Mouse (Mus musculus) MEL (cell line): ENCODE results near the gene Gm20388. TPM values are rescaled to one million over a fixed set of nuclear protein-coding genes. Genes with fewer than 3 reads are reported as not detected.

Source experiments
- DNase-seq: peaks from one replicate; pipeline ENCODE4 v3.0.0; 2011; ENCODE audit warnings: low read depth, low spot score
- H3K27ac ChIP-seq: 2 replicates; pipeline ENCODE4 v1.5.1; 2012; ENCODE audit warnings: low read depth, mild to moderate bottlenecking, control low read depth, low read length, moderate library complexity; ENCODE audit not compliant: control insufficient read depth
- H3K27me3 ChIP-seq, 2 experiments: fragments of 150-350 bp in 1 of 2; sonication (generic) in 1 of 2; 2 replicates each; pipeline ENCODE4 v1.6.1; 2012; ENCODE audit warnings: low read length in 2 of 2, mild to moderate bottlenecking in 2 of 2, improper control_type of control experiment in 1 of 2, moderate library complexity in 1 of 2; ENCODE audit not compliant: insufficient read depth in 2 of 2, control insufficient read depth in 1 of 2
- H3K36me3 ChIP-seq, 2 experiments: 2 replicates each; pipeline ENCODE4 v1.6.1; 2012 to 2014; ENCODE audit warnings: low read length in 2 of 2, improper control_type of control experiment in 1 of 2, inconsistent platforms in 1 of 2, mild to moderate bottlenecking in 1 of 2; ENCODE audit not compliant: insufficient read depth in 2 of 2, control insufficient read depth in 1 of 2
- H3K4me1 ChIP-seq, 2 experiments: fragments of 150-350 bp in 1 of 2; sonication (generic) in 1 of 2; 2 replicates each; pipeline ENCODE4 v1.6.1; 2012; ENCODE audit warnings: low read length in 2 of 2, improper control_type of control experiment in 1 of 2, mild to moderate bottlenecking in 1 of 2; ENCODE audit not compliant: insufficient read depth in 2 of 2, control insufficient read depth in 1 of 2
- H3K4me3 ChIP-seq, 2 experiments: fragments of 150-350 bp in 1 of 2; sonication (generic) in 1 of 2; 2 replicates each; pipeline ENCODE4 v1.5.1; 2012; ENCODE audit warnings: low read depth in 2 of 2, low read length in 2 of 2, mild to moderate bottlenecking in 2 of 2, moderate library complexity in 2 of 2, control low read depth in 1 of 2, improper control_type of control experiment in 1 of 2; ENCODE audit not compliant: control insufficient read depth in 1 of 2, insufficient read depth in 1 of 2
- H3K79me2 ChIP-seq: 2 replicates; pipeline ENCODE4 v1.6.1; 2012; ENCODE audit warnings: mild to moderate bottlenecking, low read length, moderate library complexity; ENCODE audit not compliant: control insufficient read depth, poor library complexity, insufficient read depth
- H3K9ac ChIP-seq: 2 replicates; pipeline ENCODE4 v1.6.1; 2012; ENCODE audit warnings: low read depth, mild to moderate bottlenecking, control low read depth, low read length, moderate library complexity; ENCODE audit not compliant: control insufficient read depth, poor library complexity, severe bottlenecking
- H3K9me3 ChIP-seq: fragments of 150-350 bp; sonication (generic); replicated peaks from 2 replicates; pipeline ENCODE4 v1.6.1; 2012; ENCODE audit warnings: mild to moderate bottlenecking, low read length, improper control_type of control experiment, moderate library complexity; ENCODE audit not compliant: insufficient read depth
- CHD1 ChIP-seq: IDR thresholded peaks from 2 replicates; pipeline ENCODE4 v1.6.1; 2012; ENCODE audit warnings: low read depth, mild to moderate bottlenecking, inconsistent platforms, low read length, improper control_type of control experiment
- CTCF ChIP-seq, 3 experiments: IDR thresholded peaks in 2 of 3; conservative IDR thresholded peaks in 1 of 3; 2 replicates each; pipeline ENCODE4 v1.5.1; 2011 to 2012; ENCODE audit warnings: low read length in 3 of 3, low read depth in 2 of 3, mild to moderate bottlenecking in 2 of 3, improper control_type of control experiment in 1 of 3, inconsistent platforms in 1 of 3, mixed read lengths in 1 of 3, moderate library complexity in 1 of 3; ENCODE audit not compliant: control insufficient read depth in 1 of 3, insufficient read depth in 1 of 3, poor library complexity in 1 of 3, severe bottlenecking in 1 of 3
- E2F4 ChIP-seq: IDR thresholded peaks from 2 replicates; pipeline ENCODE4 v1.6.1; 2011; ENCODE audit warnings: low read depth, low read length, improper control_type of control experiment, borderline replicate concordance
- ELF1 ChIP-seq: IDR thresholded peaks from 2 replicates; pipeline ENCODE4 v1.6.1; 2014; ENCODE audit warnings: low read depth, mild to moderate bottlenecking, inconsistent platforms, low read length, improper control_type of control experiment, moderate library complexity
- EP300 ChIP-seq, 2 experiments: IDR thresholded peaks; 2 replicates each; pipeline ENCODE4 v1.6.1; 2011; ENCODE audit warnings: improper control_type of control experiment in 2 of 2, low read length in 2 of 2, low read depth in 1 of 2, mild to moderate bottlenecking in 1 of 2
- ETS1 ChIP-seq: IDR thresholded peaks from 2 replicates; pipeline ENCODE4 v1.6.1; 2012; ENCODE audit warnings: low read depth, mild to moderate bottlenecking, inconsistent platforms, low read length, improper control_type of control experiment, moderate library complexity
- GABPA ChIP-seq: IDR thresholded peaks from 2 replicates; pipeline ENCODE4 v1.6.1; 2012; ENCODE audit warnings: low read depth, mild to moderate bottlenecking, inconsistent platforms, low read length, improper control_type of control experiment, moderate library complexity
- GATA1 ChIP-seq: IDR thresholded peaks from 2 replicates; pipeline ENCODE4 v1.6.1; 2011; ENCODE audit warnings: low read depth, low read length, improper control_type of control experiment
- HCFC1 ChIP-seq: IDR thresholded peaks from 2 replicates; pipeline ENCODE4 v1.6.1; 2012; ENCODE audit warnings: low read depth, mild to moderate bottlenecking, inconsistent platforms, low read length, improper control_type of control experiment, moderate library complexity
- JUND ChIP-seq: IDR thresholded peaks from 2 replicates; pipeline ENCODE4 v1.6.1; 2011; ENCODE audit warnings: low read depth, mild to moderate bottlenecking, improper control_type of control experiment, low read length
- MAFK ChIP-seq: IDR thresholded peaks from 2 replicates; pipeline ENCODE4 v1.6.1; 2011; ENCODE audit warnings: low read depth, mild to moderate bottlenecking, low read length, improper control_type of control experiment, borderline replicate concordance
- MAX ChIP-seq: IDR thresholded peaks from 2 replicates; pipeline ENCODE4 v1.6.1; 2011; ENCODE audit warnings: low read length, improper control_type of control experiment
- MAZ ChIP-seq: IDR thresholded peaks from 2 replicates; pipeline ENCODE4 v1.6.1; 2012; ENCODE audit warnings: low read depth, mild to moderate bottlenecking, inconsistent platforms, low read length, improper control_type of control experiment
- MYB ChIP-seq: IDR thresholded peaks from 2 replicates; pipeline ENCODE4 v1.6.1; 2011; ENCODE audit warnings: mild to moderate bottlenecking, low read depth, low read length, improper control_type of control experiment
- NELFE ChIP-seq: IDR thresholded peaks from 2 replicates; pipeline ENCODE4 v1.6.1; 2011; ENCODE audit warnings: low read depth, low read length, improper control_type of control experiment
- POLR2A ChIP-seq, 2 experiments: IDR thresholded peaks; 2 replicates each; pipeline ENCODE4 v1.6.1; 2011 to 2012; ENCODE audit warnings: low read length in 2 of 2, mild to moderate bottlenecking in 2 of 2, control low read depth in 1 of 2, improper control_type of control experiment in 1 of 2, low read depth in 1 of 2, moderate library complexity in 1 of 2; ENCODE audit not compliant: control insufficient read depth in 1 of 2, insufficient read depth in 1 of 2, poor library complexity in 1 of 2
- POLR2AphosphoS5 ChIP-seq: IDR thresholded peaks from 2 replicates; pipeline ENCODE4 v1.6.1; 2012; ENCODE audit warnings: low read depth, borderline replicate concordance, mild to moderate bottlenecking, inconsistent platforms, low read length, moderate library complexity, mixed read lengths
- SIN3A ChIP-seq: IDR thresholded peaks from 2 replicates; pipeline ENCODE4 v1.6.1; 2012; ENCODE audit warnings: low read length, improper control_type of control experiment, inconsistent platforms
- TBP ChIP-seq: IDR thresholded peaks from 2 replicates; pipeline ENCODE4 v1.8.0; 2011; ENCODE audit warnings: low read depth, low read length, improper control_type of control experiment
- USF1 ChIP-seq: IDR thresholded peaks from 2 replicates; pipeline ENCODE4 v1.6.1; 2014; ENCODE audit warnings: low read depth, mild to moderate bottlenecking, inconsistent platforms, low read length, improper control_type of control experiment, moderate library complexity
- ZC3H11A ChIP-seq: IDR thresholded peaks from 2 replicates; pipeline ENCODE4 v1.6.1; 2012; ENCODE audit warnings: low read depth, mild to moderate bottlenecking, inconsistent platforms, low read length, improper control_type of control experiment
- ZMIZ1 ChIP-seq: IDR thresholded peaks from 2 replicates; pipeline ENCODE4 v1.6.1; 2012; ENCODE audit warnings: low read depth, mild to moderate bottlenecking, inconsistent platforms, low read length, improper control_type of control experiment, moderate library complexity
- ZNF384 ChIP-seq: IDR thresholded peaks from 2 replicates; pipeline ENCODE4 v1.6.1; 2012; ENCODE audit warnings: low read depth, mild to moderate bottlenecking, inconsistent platforms, low read length, improper control_type of control experiment
- polyA plus RNA-seq, 2 experiments: library from polyadenylated mRNA; stranded (reverse) in 1 of 2; unstranded in 1 of 2; fragments of >175 nt in 1 of 2; fragments of >200 nt in 1 of 2; gene quantifications; 2 replicates each; pipeline versions ENCODE4 v1.2.1 to v1.2.4; 2012; ENCODE audit warnings: low replicate concordance in 2 of 2, low read depth in 1 of 2; ENCODE audit not compliant: insufficient read length in 2 of 2, insufficient read depth in 1 of 2, missing spikeins in 1 of 2
- total RNA-seq: library from RNA; depleted of rRNA; stranded (reverse); fragments of 300-350 nt; gene quantifications from 2 replicates; pipeline ENCODE4 v1.2.3, GENCODE M21; 2012

Gene Gm20388
- total and polyA plus RNA-seq, 3 experiments = 11.1 to 17.8 TPM; not detected in 1

- TF ChIP-seq MAX = no peak
- TF ChIP-seq E2F4 = no peak
- no peak for TF ChIP-seq USF1
- no peak for TF ChIP-seq ZC3H11A
- no peak for TF ChIP-seq NELFE
- no peak for TF ChIP-seq JUND
- TF ChIP-seq ETS1 = no peak
- H3K4me1 ChIP-seq = no peaks in the 10 kb centered on the region
- peaks cover 0 to 2% of the 10 kb centered on the region in 2 experiments; a peak in 2 of 4 replicates for H3K36me3 ChIP-seq
Observed at GRCm38 (mm10) chr8:121985673-121986072, 2075.0 kb downstream of the Gm20388 start.

DNA sequence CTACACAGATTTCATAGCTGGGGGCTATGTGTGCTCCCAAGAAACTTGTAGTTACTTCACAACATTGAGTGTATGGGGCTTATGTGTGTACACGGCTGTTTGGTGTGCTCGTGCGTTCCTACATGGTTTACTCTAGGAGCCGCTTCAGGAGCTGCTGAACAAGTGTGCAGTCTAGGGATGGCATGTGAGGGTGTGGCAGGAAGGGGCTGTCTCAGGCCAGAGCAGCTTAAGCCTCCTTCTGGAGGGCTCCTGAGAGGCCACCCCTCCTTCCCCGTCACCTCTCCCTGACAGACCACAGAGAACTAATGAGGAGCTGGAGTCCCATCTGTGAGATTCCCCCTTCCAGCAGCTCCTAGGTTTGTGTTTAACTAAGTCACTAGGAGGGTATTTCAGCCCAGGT lies 2077.3 kb downstream of the Gm20388 start:
- Histone ChIP-seq H3K9me3 (no peaks in the 10 kb centered on the region), H3K27me3 (no peaks in the 10 kb centered on the region), H3K4me3 (no peak overlapping the region), H3K79me2 (no peaks in the 10 kb centered on the region), H3K9ac (no peak overlapping the region), H3K4me1 (no peaks in the 10 kb centered on the region), H3K36me3 (peaks cover 0 to 2% of the 10 kb centered on the region in 2 experiments; a peak in 2 of 4 replicates), H3K27ac (no peak overlapping the region)
- TF ChIP-seq MAZ = no peak
- no peak for TF ChIP-seq MAX
- no peak for TF ChIP-seq ELF1
- TF ChIP-seq TBP = no peak
- TF ChIP-seq CHD1 = no peak
- no peak for TF ChIP-seq ETS1
- TF ChIP-seq MYB = no peak
- no peak for TF ChIP-seq SIN3A
- no peak for TF ChIP-seq GATA1
- TF ChIP-seq JUND = no peak
- no peak for TF ChIP-seq POLR2AphosphoS5
- TF ChIP-seq ZMIZ1 = no peak
- TF ChIP-seq MAFK = no peak
- TF ChIP-seq GABPA = no peak
- no peak for TF ChIP-seq ZNF384
- TF ChIP-seq HCFC1 = no peak
- TF ChIP-seq POLR2A (IDR thresholded peaks at IDR 0.05; ENCODE audit: control insufficient read depth in 1 of 2, insufficient read depth in 1 of 2, low read depth in 1 of 2, low read length in 2 of 2, poor library complexity in 1 of 2) = no peak
- no peak for TF ChIP-seq EP300 (IDR thresholded peaks at IDR 0.05; ENCODE audit: low read depth in 1 of 2, low read length in 2 of 2)
- TF ChIP-seq CTCF (IDR thresholded peaks at IDR 0.05 in 2 of 3, conservative IDR thresholded peaks at IDR 0.05 in 1 of 3; ENCODE audit: control insufficient read depth in 1 of 3, insufficient read depth in 1 of 3, low read depth in 2 of 3, low read length in 3 of 3, poor library complexity in 1 of 3, severe bottlenecking in 1 of 3) = no peak
- DNase-seq = no peak

More at GRCm38 (mm10) chr8:121985673-121986072, 2075.0 kb downstream of the Gm20388 start:
- no peaks in the 10 kb centered on the region for H3K27me3 ChIP-seq
- no peak for DNase-seq
- H3K9ac ChIP-seq = no peak overlapping the region
- H3K79me2 ChIP-seq = no peaks in the 10 kb centered on the region
- no peak overlapping the region for H3K27ac ChIP-seq
- no peaks in the 10 kb centered on the region for H3K9me3 ChIP-seq
- H3K4me3 ChIP-seq = no peak overlapping the region
